Mouse (Mus musculus): ENCODE data around the gene Phgr1. TPM values are rescaled to one million over a fixed set of nuclear protein-coding genes. Genes with fewer than 3 reads are reported as not detected.
A peak's percentile ranks its signal among the peaks of the same experiment; 100 is the strongest.

Gene Phgr1
- polyA plus RNA-seq, 2 experiments from 2014 or later: not detected

DNA sequence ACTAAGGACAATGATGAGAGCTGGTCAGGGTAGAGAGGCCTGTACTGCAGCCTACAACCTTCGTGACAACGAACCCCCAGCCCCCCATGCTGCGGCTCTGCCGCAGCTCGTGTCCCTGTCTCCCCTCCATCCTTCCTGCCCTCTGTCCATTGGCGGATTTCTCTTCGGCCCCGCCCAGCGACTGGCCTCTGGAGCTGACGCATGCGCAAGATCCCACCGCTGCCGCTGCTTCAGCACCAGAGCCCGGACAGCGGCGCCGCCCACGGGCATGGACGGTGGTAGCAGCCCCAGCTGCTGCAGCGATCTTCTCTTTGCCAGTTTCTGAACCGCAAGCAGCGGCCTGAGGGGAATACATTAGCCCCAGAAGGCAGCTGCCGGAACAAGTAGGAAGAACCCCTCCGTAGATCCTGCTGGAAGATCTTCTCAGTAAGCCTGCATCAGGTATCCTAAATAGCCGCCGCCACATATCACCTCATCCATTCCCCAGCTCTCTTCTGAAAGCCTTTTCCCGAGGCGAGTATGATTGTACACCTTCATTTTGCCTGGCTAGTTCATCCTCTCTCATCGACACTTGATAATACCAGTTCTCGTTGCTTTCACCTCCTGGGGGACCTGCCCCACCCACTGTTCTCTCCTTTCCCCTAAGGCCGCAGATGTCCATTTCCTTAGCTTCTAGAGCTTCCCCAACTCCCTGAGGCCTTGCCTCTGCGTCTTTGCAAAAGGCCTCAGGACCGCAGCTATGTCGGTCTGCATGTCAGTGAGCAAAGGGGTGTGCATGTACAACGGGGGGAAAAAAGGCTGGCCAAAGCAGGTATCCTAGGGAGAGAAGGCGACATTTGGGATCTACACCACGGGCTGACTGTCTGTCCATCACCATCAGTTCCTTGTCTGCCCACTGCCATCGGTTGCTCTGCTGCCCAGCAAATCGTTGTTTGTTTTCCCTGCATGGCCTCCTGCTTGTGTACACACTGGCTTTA is 7.2 kb downstream of the Phgr1 start, which contains the start of gene Disp2:
Gene Disp2, plus strand, starts transcription at position 216 of the 977 bp plus-strand sequence.
- ATAC-seq: peak; percentile 45

DNA sequence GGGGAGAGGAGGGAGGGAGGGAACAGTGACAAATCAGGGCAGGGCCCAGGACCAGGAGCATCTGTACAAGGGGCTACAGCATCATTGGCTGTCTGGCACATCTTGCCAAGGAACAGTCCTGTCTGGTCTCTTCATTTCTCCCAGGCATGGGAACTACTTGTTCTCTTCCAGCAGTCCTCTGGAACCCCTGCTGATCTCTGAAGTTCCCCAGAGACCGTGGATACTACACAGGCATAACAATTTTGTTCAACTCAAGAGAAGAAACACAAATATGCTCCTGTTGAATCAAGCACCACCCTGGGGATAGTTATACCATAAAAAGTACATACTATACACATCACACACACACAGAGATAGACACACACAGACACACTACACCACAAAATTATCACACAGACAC is 8.5 kb downstream of the Phgr1 start:
- no peak for ATAC-seq

DNA sequence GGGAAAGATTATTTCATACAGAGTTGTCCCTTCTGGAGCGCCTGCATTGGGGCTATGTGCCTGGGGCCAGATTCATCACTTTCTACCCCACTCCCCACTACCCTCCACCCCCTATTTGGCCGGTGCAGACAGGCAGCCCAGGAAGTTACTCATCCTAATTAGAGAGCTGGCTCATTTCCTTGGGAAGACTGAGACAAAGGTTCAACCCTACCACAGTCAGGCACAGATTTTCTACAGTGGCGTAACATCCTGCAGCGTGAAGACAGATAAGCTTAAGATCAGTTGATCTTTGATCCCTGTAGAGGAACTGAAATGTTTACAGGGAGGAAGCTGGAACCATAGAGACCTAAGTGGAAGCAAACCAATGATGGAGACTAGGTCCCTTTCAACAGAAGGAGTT is 9.7 kb downstream of the Phgr1 start:
- ATAC-seq: no peak

DNA sequence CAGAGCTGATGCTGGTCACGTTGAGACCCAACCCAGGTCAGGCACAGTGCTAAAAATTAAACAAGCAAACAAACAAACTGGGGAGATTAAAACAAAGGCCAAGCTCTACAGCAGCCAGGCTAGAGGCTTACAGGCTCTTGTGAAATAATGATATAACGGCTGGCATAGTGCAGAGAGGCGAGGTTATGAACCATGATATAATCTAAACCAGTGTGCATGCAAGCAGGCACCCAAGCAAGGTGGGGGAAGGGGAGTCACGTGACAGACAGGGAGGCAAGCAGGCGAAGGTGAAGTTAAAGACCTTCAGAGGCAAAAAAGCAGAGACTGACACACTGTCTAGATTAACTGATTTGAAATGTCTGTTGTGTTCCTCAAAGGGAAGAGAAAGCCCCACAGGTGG is 10.5 kb downstream of the Phgr1 start:
- no peak for ATAC-seq

DNA sequence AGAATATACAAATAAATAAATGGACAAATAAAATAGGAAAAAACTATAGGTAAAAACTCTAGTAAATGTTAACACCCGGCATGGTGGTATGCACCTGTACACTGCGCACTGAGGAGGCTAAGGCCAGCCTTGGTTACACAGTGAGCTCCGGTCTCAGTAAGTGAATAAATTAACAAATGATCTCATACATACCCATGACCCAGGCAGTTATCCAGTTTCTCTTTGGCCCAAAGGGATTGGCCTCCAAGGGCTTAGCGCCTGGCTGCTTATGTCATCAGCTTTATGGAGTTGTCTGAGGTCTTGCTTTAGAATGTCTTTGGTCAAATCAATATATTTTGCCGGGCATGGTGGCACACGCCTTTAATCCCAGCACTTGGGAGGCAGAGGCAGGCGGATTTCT is 11.1 kb downstream of the Phgr1 start:
- ATAC-seq: no peak

DNA sequence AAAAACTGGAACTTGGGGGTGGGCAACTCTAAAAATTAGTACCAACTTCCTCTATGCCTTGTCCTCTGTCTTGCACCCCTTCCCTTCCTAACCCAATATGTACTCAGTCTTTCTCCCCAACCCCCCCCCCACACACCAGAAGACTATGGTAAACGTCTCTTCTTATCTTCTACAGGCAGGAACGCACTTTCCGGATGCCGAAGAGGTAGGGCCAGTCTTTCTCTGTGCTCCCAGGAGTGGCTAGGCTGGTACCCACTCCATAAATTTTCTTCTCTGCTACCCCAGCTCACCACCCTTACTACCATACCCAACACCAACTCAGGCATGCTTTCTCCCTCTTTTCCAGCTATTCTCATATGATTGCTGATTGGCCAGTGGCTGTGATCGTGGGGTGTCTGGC is 14.0 kb downstream of the Phgr1 start:
- ATAC-seq: no peak

DNA sequence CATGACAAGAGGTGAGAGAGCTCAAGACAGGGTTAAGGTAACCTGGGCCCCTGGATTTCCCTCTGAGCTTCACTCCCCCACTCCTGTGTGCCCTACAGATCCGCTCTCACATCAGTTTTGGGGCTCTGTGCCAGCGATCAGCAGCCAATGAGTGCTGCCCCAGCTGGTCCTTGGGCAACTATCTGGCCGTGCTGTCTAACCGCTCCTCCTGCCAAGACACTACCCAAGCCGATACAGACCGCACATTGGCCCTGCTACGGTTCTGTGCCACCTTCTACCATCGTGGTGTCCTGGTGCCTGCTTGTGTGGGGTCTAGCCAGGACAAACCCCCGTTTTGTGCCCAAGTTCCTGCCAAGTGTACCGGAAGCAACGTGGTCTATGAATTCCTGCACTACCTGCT is 16.9 kb downstream of the Phgr1 start:
- no peak for ATAC-seq

DNA sequence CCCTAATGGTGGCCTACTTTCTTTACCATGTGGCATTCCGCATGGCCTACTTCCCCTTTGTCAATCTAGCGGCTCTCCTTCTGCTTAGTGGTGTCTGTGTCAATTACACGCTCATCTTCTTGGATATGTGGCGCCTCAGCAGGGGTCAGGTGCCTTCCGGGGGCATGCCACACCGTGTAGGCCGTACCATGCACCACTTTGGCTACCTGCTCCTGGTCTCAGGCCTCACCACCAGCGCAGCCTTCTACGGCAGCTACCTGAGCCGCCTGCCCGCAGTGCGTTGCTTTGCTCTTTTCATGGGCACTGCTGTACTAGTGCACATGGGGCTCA is 17.6 kb downstream of the Phgr1 start:
- ATAC-seq: no peak

DNA sequence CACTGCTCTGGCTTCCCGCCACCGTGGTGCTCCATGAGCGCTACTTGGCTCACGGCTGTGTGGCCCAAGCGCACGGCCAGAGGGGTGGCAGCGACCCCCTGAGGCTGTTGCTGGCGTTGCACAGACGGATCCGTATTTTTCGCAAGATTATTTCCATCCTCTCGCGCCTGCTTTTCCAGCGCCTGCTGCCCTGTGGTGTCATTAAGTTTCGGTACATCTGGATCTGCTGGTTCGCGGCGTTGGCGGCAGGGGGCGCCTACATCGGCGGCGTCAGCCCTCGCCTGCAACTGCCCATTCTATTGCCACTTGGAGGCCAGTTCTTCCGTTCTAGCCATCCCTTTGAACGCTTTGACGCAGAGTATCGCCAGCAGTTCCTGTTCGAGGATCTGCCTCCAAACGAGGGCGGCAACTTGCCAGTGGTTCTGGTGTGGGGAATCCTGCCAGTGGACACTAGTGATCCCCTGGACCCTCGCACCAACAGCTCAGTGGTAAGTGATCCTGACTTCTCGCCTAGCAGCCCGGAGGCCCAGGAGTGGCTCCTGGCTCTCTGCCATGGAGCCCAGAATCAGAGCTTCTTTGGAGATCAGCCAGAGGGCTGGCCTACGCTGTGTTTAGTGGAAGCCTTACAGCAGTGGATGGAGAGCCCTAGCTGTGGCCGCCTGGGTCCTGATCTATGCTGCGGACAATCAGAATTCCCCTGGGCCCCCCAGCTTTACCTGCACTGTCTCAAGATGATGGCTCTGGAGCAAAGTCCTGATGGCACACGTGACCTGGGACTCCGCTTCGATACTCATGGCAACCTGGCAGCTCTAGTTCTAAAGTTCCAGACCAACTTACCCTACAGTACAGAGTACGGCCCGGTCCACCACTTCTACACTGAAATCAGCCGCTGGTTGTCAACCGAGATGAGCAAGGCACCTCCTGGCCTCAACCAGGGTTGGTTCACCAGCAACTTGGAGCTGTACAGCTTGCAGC is 18.3 kb downstream of the Phgr1 start:
- no peak for ATAC-seq

DNA sequence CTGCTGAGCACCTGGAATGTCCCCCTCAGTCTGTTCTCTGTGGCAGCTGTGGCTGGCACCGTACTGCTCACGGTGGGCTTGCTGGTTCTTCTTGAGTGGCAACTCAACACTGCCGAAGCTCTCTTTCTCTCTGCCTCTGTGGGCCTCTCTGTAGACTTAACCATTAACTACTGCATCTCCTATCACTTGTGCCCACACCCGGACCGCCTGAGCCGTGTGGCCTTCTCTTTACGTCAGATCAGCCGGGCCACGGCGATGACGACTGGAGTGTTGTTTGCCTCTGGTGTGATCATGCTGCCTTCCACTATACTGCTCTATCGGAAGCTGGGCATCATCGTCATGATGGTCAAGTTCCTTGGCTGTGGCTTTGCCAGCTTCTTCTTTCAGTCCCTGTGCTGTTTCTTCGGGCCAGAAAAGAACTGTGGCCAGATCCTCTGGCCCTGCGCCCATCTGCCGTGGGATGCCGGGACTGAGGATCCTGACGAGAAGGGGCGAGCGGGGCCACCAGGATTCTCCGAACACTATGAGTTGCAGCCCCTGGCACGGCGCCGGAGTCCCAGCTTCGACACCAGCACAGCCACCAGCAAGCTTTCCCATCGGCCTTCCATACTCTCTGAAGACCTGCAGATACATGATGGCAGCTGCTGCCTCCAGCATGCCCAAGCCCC is 19.2 kb downstream of the Phgr1 start:
- ATAC-seq: no peak

DNA sequence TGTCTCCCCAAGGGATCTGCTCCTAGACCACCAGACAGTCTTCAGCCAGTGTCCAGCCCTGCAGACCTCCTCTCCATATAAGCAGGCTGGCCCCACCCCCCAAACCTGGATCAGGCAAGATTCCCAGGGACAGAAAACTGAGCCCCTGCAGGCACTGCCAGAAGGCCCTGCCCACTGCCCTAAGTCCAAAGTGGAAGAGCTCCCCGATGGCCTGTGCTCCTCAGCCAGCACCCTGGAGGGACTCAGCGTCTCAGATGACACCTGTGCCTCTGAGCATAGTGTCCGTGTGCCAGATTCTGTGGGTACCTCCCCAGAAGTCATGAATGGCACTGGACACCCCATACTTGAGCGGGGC is 19.7 kb downstream of the Phgr1 start:
- no peak for ATAC-seq

DNA sequence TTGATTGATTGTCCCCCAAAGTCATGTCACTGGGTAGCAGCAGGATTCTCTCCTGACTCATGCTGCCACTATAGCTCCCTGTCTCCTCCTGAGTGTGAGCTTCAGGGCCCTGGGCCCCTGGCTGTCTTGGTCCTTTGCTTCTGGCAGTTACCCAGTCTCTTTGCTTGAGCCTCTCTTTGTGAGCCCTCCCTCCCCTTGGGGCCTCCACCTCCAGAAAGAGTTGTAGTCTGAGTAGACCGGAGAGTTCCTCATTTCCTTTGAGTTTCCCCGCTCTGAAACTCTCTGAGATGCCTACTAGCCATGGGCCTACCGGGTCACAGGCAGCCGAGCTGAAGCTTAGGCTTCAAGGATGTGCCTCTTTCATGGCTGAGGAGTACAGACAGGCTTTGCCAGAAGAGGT is 21.1 kb downstream of the Phgr1 start:
- ATAC-seq: no peak

DNA sequence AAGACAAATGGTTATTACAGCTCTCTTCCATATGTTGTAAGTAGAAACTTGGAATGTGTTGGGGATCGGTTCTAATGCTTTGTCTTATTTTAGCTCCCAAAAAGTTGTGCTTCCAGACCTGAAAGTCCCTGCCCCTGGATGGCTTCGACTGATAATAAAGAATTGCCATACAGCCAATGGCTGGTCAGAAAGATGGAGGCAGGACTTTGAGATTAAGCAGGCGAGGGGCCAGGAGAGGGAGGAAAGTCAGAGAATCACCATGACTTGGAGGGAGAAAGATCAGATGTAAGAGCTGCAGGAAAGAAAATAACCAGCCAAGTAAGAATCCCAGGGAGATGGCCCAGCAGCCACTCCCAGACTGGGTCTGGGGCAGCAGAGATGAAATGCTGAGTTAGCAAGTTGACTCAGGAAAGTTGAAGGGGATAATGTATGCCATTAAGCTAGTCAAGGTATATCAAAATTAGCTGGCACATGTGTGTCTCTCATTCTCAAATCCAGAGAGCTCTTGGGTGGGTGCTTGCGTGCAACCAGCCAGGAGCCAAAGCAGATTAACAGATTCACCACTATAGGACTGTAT is 30.1 kb downstream of the Phgr1 start:
- ATAC-seq: no peak

DNA sequence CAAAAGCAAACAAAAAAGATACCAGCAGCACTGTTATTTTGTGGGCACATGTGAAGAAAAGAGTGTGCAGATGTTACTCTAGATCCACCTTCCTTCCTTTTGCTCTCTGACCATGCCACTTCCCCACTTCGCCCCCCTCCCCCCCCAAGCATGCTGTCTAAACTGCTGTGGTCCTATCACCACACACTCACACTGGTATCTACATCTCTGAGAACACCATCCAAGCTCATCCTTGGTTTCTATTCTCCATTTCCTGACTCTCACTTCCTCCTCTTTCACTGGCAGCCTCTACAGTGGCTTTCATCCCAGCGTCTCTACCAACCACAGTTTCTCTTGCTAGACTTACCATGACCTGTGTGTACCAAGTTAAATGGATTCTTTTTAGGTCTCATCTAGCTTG is 31.9 kb downstream of the Phgr1 start:
- ATAC-seq: no peak

DNA sequence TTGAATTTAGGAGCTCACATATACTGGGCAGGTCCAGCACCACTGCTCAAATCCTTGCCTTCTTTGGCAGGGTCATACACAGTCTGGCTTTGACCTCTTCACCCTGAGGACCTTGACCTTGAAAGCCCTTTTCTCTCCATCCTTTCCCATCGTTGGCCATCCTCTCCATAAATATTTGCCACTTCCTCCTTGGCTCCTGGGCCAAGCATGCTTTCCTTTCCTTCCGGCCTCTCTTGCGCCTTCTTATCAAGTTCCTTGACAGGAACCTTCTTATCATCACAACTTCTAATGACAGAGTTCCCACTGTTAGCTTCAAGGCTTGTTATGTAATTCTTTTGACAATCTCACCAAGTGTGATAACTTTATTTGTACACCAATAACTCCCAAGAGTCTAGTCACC is 32.6 kb downstream of the Phgr1 start:
- ATAC-seq: no peak

DNA sequence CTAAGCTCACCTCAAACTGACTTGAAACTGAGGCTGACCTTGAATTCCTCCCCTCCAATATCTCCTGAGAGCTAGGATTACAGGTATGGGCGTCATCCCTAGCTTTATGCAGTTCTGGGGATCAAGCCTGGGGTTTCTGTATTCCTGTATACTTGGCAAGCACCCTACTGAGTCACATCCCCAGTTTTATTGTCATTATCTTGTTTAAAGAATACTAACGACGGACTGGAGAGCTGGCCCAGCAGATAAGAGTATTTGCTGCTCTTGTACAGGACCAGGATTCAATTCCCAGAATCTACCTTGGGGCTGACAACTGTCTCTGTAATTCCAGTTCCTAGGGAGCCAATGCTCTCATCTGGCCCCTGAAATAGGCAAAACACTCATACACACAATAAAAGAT is 33.2 kb downstream of the Phgr1 start:
- no peak for ATAC-seq

DNA sequence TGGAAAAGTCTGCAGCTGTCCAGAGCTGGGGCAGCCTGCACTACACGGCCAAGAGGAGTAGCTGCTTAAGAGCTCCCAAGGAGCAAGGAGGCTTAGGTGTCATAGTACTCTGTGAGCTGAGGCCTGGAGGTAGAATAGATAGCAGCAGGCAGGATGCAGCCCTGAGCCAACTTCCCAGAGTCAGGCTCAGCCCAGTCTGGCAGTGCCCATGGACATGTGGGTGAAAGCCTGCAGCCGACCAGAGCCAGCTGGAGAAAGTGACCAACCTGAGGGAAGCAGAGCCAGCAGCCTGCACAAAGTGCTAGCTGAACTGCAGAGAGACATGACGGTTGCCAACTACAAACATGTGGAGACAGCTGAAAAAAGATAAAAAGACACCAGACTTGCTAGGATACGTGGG is 34.3 kb downstream of the Phgr1 start:
- no peak for ATAC-seq

DNA sequence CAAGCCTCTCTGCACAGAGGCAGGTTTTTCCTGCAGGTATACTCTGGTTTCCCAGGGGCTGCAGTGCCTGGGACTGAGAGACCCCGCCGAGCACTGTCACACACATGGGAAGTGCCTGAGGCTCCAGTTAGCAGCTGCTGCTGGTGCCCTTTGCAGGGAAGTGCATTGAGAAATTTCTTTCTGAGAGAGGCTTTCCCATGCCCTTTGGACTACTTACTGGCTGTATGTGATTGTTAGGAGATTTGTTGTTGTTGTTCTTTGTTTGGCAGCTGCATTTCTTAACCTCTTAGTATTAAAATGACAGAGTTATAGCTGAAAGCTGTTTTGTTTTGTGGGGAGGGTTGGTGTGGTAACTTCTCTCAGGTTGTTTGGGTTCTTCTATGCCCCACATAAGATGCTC is 38.3 kb downstream of the Phgr1 start:
- no peak for ATAC-seq

DNA sequence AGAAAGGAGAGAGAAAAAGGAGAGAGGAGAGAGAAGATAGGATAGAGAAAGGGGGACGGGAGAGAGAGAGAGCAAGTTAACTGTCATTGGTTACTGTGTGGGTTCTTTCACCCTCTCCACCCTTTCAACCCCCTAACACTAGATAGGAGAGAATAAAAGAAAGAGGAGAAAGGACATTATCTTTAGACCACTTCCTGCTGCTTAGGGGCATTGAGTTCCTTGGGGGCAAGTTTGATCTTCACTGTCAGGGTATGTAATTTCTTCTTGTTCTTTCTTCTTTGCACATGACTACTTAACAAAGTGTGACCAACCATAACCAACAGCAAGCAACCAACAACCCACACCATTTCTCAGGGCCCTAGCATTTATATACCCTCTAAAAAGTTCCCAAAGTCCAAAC is 40.2 kb downstream of the Phgr1 start:
- ATAC-seq: no peak

DNA sequence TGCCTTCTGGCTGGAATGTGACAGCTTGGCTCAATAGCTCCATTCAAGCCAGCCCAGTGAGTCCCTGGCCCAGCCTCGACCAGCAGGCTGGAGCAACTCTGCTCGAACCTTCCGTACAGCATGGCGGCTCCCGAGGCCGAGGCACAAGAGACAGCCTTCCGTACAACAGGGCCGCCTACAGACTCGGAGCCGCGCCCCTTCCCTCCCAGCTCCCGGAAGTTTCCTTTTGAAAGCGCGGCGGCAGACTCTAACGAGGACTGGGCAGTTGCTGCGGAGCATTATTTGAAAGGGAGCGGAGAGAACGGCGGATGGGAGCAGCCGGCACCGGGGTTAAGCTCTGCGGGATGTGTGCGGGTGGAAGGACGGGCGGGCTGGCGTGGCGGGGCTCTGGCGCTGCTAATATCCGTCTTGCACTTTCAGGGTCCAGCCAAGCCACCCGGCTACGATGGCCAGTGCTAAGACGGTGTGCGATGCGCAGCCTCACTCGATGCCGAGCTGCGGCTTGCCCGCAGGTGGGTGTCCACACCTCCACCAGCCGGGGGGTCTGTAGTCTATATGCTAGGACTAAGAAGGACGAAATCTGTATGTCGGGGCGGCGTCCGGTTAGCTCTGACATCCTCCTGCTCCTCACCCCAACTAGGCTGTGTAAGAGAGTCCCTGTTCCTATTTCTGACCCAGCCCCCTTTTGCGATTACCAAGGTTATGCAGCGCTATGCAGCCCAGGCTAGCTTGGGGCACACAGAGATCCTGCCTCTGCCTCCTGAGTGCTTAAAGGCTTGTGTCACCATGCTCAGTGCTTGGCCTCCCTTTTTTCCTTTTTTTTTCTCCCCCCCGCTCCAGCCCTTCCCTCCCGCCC is 41.6 kb downstream of the Phgr1 start, which contains the start of gene Knstrn:
Gene Knstrn, plus strand, starts transcription at position 23 of the 856 bp plus-strand sequence.
- ATAC-seq: peak; percentile 100

DNA sequence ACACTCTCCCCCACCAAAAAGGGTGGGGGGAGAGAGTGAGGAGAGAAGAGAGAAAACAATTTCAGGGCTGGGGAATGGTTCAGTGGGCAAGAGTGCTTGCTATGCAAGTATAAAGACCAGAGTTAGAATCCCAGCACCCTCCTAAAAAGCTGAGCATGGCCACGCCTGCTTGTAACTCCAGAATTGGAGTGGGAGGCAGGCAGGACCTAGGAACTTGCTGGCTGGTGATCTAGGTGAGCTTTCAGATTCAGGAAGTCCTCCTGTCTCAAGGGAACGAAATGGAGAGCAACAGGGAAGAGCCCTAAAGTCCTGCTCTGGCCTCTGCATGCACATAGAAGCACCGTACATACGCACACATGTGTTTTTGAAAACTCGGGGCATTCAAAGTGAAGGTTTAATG is 50.2 kb downstream of the Phgr1 start:
- ATAC-seq: no peak

DNA sequence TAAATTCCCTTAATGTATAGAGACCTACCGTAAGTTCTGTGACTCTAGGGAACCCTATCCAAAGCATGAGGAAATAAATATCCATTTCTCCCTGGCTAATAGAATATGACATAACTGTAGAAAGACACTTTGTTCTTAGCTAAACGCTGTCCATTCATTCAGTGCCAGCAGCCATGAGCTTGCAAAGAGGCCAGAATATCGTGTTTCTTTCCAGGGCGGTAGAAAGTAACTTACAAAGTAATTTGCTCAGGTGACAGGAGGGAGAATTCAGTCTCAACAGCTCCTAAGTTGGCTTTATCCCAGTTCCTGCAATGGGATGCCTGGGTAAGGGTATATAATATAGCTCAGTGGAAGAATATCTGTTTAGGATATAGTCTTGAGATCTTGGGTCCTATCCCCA is 51.8 kb downstream of the Phgr1 start:
- no peak for ATAC-seq

Measured in CD4-positive, CD25-positive, alpha-beta regulatory T cell, adult 4 months (primary cell).